Mouse (Mus musculus) c-Kit-positive CD71-negative TER-119-negative erythroid progenitor cells, embryonic 14.5 days (primary cell): ENCODE data around the gene Anxa4.

Experiments
- DNase-seq: peaks from one replicate; pipeline ENCODE4 v3.0.0-alpha.2; 2013; ENCODE audit warnings: low read depth

The Anxa4 gene

GRCm38 (mm10) chr6:86800467-86800866 lies 7.1 kb upstream of the Anxa4 start:
- no peak for DNase-seq

DNA sequence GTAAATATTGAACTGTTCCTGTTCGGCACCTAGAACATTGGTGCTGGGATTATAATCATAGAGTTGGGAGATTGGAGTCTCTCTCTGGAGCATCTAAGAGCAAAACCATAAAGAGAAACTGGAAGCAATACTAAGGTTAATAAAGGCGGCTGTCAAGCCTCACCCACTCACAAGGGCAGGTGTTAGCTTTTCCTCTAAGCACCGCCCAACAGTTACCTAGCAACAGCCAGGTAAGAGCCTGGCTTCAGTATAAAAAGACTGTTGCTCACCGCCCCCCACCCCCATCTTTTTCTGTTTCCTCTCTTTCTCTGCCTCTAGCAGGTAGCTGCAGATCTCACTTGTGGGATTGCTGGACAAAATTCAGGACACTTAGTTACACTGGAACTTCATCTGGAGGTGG lies 4.1 kb upstream of the Anxa4 start:
- no peak for DNase-seq

- no peak for DNase-seq
These were observed 573 bp upstream of the Anxa4 start for GRCm38 (mm10) chr6:86793957-86794356.

- no peak for DNase-seq
These were observed 2.9 kb downstream of the Anxa4 start for GRCm38 (mm10) chr6:86790351-86790943.

DNA sequence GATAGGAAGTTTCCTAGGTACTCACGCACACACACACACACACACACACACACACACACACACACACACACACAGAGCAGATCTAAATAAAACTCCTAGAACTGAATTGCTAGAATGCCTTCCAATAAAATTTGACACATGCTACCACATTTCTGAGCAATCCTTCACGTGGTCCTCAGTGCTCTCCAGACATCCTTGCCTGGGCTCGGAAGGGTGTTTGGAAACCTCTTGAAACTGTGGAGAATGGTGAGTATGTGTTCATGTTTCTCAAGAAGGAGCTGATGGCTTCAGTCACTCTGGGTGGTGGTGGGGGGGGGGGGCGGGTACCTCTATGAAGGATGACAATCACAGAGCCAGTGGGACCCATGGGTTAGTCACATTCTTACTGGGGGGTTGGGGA lies 5.1 kb downstream of the Anxa4 start:
- no peak for DNase-seq

- DNase-seq, result no peak
These were observed 6.8 kb downstream of the Anxa4 start for GRCm38 (mm10) chr6:86786545-86786944.

- no peak for DNase-seq
These were observed 8.6 kb downstream of the Anxa4 start for GRCm38 (mm10) chr6:86784739-86785138.

- no peak for DNase-seq
These were observed 11.0 kb downstream of the Anxa4 start for GRCm38 (mm10) chr6:86782342-86782741.

- no peak for DNase-seq
These were observed 11.9 kb downstream of the Anxa4 start for GRCm38 (mm10) chr6:86781361-86781957.

DNA sequence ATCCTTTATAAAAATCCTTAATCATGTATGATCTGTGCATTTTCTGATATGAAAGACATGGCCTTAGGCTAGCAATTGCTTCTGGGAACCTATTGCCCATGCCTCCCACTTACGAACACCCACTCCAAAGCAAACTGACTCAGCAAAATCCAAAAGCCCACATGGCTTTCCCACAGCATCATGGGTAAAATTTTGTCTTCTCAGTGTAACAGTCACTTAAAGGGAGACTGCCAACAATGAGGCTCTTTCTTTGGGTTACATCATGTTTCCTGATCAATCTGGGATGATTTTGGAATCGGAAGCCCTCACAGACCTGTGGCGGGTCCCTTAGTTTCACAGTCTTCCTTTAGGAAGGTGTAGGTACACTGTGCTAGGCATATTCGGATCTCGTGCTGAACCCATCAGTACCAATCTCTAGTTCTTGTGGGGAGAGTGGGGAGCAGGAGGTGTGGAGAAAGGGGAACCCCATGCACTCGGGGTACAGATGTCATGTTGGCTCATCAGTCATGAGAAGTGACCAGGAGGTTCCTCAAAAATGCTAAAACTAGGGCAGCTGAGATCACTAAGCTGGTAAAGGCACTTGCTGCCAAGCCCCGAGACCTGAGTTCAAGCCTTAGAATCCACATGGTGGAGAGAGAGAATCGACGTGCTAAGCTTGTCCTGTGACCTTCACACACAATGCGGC lies 14.3 kb downstream of the Anxa4 start:
- DNase-seq, result no peak

DNA sequence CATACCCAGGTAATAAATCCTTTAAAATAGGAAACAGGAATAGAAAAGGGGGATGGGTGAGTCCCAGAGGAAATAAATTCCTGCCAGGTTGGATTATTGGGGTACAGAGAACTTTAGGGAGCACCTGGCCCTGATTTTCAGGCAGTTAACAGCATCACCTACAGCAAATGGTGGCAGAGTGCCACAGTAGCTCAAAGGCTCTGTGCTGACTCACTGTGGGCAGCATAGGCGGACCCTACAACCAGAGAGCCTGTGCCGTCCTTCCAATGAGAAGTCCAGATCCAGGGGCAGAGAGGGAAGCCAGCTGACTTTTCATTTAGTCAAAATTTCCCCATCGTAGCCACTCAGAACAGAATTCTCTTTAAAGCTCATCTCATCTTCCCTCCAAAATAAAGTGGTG lies 16.2 kb downstream of the Anxa4 start:
- DNase-seq, result no peak

GRCm38 (mm10) chr6:86776706-86777071 lies 16.7 kb downstream of the Anxa4 start:
- no peak for DNase-seq

- no peak for DNase-seq
These were observed 17.2 kb downstream of the Anxa4 start for GRCm38 (mm10) chr6:86776001-86776705.

DNA sequence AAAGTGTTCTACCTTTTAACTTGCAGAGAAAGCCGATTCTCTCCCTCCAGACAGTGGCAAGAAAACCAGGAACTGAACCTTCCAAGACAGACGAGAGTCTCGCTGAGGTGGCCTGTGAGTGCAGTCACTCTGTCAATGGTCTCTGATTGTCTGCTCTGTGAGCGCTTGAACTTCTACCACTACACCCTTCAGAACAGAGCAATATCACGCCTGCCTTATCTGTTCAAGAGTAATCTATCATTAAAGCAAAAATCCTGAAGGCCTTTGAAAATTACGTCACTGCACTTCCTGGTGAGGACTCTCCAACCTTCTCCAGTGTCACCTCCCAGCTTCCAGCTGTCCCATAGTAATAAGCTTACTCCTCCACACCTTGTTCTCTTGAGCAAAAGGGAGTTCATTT lies 18.4 kb downstream of the Anxa4 start:
- no peak for DNase-seq

GRCm38 (mm10) chr6:86773830-86774229 lies 19.6 kb downstream of the Anxa4 start:
- no peak for DNase-seq

GRCm38 (mm10) chr6:86772631-86773030 lies 20.8 kb downstream of the Anxa4 start:
- no peak for DNase-seq

DNA sequence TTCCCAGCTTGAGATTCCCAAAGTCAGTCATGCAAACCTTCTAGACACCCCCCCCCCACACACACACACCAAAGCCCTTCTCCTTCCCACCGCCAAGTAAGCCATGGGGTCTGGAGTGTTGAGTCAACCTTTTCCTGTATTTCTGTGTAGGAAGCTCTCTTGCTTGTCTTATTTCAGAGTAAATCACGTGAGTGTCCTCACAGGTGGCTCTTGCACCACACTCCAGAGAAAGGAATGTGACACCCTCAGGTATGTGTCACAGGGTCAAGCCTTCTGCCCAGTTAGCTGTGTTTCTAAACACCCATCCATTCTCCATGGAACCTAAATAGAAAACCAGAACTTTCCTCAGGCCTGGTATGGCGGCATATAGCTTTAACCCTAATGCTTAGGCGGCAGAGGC lies 24.4 kb downstream of the Anxa4 start:
- no peak for DNase-seq

GRCm38 (mm10) chr6:86768186-86768776 lies 25.1 kb downstream of the Anxa4 start:
- DNase-seq, result no peak

DNA sequence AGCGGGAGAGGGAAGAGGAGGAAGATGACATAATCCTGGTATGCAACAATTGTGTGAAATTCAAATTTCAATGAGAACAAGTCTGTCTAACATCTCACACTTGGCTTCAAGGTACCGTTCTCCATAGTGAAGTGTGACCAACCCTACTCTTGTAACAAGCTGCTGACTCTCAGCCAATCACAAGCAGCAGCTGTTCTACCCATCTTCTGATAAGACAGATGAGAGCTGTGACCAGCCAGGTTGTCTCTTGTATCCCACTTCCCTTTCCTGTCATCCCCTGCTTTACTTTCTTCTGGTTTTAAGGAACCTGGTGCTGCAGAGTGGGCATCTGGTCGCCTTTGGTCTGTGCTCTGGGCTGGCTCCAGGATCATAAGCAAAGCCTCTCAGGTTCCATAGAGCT lies 25.9 kb downstream of the Anxa4 start:
- no peak for DNase-seq

DNA sequence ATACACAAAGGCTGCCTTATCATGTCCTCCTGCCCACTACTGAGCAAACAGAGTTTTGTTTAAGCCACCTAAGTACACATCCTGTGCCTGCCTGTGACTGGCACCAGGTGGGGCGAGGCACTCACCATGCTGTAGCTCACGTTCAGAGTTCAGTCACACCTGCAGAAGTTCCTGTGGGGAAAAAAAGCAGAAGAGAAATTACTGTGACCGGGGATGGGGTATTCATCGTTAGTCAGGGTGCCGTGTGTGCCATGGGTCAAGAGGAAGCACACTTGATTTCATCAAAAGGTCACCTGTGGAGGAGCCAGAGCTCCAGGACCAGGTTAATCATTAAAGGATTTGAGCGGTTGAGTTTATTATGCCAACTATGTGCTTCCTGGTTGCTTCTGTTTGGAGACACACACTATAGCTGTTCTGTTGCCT lies 27.7 kb downstream of the Anxa4 start:
- no peak for DNase-seq

DNA sequence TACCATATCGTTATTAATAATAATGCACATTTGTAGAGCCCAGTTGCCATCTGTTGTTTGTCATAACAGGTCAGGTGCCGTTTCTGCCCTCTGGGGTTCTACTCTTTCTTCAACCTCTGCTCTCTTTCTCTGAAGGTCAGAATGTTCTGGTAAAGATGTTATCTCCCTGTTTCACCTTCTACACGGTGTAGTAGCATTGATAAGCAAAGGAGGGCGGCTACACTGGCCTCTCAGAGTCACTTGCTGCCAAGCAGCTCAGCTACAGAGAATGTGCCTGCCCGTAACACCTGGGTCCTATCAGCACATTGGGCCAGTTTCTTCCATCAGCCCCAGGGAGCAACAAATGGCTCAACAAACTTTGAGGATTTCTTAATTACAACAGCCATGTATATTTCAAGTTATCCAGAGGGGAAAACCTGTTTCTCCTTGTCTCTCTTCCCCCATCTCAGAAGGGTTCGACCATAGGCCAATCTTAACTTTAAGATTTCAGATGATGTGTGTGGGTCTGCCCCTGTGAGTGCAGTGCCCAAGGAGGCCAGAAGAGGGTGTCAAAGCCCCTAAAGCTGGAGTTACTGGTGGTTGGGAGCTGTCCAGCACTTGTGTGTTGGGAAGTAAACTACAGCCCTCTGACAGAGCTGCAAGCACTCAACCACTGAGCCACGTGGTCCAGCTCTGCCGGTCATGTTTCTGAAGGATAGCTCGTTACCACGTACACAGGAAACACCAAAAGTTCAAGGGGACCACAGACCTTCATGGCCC lies 39.1 kb downstream of the Anxa4 start:
- no peak for DNase-seq
